Mouse (Mus musculus): Measurements from ENCODE around the gene Prickle4.

GRCm38 (mm10) chr17:47682836-47683235, 11.7 kb downstream of the Prickle4 start:
- TF ChIP-seq CTCF (IDR thresholded peaks at IDR 0.05; ENCODE audit: low read depth, low read length) (no peak), TAL1 (conservative IDR thresholded peaks at IDR 0.05; ENCODE audit: low read depth, low read length) (no peak), POLR2AphosphoS5 (IDR thresholded peaks at IDR 0.05; ENCODE audit: insufficient replicate concordance, low read depth, low read length) (no peak)

Data from G1E (cell line).